Mouse (Mus musculus) natural killer cell, adult 2 months (primary cell): ENCODE results near the gene Olfr995.

Source experiments
- DNase-seq, 2 experiments: peaks; one replicate each; pipeline ENCODE4 v3.0.0; 2022; ENCODE audit warnings: low spot score in 2 of 2

Olfr995 gene

DNA sequence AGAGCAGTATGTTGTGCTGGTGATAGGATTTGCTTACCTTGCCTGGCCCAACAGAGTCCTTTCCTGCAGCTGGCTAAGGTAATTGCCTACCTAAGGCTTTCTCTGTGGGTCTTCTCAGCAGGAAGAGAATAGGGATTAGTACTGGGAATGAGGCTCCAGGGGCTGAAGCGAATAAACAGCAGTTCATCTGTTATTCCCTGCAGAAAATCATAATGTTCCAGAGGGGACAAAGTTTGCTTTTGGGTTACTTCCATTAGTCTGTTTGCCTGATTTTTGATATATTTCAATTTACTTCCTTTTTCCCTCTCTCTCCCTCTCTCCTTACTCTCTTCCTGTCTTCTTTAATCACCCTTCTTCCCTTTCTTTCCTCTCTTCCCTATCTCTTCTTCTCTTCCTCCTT, at the start of gene Olfr995:
TSS of gene Olfr995 (minus strand) at position 101 of the 400 bp plus-strand sequence.
- DNase-seq, result no peak

DNA sequence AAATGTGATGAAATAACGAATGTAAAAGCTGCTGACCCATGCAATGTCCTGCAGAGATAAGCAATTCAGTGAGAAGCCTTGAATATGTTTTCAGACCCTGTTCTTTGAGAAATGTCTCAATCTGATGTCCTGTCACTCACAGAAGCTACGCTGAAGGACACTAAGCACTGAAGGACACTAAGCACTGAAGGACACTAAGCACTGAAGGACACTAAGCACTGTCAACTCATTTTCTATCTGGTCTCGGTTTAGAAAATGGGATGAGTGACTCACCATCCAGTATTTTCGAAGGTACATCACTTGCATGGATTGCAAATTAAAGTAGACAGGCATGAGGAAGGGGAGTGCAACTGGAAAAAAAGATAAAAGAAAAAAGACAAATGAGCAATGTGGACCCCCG, 47.0 kb upstream of the Olfr995 start:
- no peak for DNase-seq

DNA sequence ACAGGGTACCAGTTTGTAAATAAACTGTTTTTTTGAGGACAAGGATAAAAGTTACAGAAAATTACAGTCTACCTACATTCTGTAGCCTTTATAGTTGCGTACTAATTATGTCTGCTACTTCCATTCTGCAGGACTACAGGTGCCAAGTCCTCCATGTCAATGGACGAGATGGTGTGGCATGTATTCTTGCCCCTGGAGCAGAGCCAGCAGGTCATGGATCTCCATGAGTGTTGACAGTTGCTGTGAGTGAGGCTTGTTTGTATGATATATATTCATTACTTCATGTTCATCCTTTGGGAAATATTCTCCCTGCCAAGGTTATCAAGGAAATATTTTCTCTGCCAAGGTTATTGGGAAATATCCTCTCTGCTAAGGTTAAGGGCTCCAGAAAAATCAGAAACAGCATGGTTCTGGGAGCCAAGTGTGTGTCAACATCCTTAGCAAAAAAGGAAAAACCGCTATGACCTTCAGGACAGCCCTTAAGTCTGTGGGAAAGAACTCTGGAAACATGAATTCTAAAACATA, 23.4 kb upstream of the Olfr995 start:
- no peak for DNase-seq

DNA sequence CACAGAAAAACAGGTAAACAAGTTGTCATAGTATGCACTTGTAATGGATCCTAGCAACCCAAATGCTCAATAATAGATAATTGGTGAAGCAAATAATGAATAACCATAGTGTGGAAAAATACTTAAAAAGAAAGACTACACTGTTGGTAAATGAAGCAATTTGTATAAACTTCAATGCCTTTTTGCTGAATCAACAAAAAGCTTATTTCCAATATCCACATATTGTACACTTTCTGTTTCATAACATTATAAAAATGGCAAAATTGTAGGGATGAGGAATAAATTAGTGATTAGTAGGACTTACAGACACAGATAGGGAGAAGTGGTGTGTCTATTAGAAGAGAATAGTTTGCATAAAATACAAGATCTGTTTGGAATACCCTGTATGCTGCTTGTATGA, 893 bp downstream of the Olfr995 start:
- no peak for DNase-seq

DNA sequence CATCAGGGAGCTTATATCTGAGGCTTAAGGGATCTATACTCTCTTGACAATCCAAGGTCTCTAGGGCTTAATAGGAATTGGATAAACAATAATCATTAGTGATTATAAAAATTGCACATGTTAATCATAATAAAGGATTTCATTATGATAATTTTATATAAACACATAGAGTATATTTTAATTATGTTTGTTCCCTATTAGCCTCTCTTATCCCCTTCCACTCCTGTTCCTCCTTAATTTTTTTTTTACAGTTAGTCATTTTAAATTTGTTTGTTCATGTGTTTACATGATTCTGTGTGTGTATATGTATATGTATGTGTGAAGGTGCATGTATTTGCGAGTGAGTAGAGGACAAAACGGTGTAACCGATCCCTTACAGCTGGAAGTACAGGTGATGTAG, 7.1 kb downstream of the Olfr995 start, which contains the start of gene Olfr994:
TSS of gene Olfr994 (minus strand) at position 101 of the 400 bp plus-strand sequence.
- no peak for DNase-seq

DNA sequence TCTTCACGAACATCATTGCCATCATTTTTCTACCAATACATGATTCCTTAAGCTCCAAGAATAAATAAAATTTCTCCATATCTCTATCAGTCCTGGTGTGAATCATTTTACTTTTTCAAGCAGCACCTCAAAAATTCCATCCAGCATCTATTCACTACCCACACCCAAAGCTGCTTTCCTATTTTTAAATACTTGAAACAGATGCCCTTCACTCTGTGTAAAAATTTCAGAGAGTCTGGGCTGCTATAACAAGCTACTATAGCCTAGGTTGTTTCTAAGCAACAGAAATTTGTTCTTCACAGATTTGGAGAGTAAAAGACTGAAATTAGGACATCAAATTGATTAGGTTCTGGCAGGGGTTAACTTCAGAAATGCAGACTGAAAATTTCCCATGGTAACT, 17.5 kb downstream of the Olfr995 start:
- no peak for DNase-seq

DNA sequence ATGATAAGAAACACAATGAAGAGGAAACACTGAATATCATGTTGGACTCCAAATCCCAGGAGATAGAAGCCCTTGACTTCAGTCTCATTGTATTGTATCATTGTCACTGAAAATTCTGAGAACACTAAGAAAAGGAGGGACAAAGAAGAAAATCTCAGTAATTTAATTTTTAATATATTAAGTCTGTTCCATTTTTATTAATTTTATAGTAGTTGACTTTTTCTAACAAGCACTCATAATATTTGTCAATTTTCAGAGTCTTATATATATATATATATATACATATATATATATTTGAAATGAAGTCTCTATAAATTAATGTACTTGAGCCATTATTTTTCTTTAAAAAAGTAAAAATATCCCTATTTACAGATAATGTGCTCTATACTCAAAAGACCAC, 28.7 kb downstream of the Olfr995 start, which contains the start of gene Olfr993:
TSS of gene Olfr993 (minus strand) at position 101 of the 400 bp plus-strand sequence.
- DNase-seq, result no peak

DNA sequence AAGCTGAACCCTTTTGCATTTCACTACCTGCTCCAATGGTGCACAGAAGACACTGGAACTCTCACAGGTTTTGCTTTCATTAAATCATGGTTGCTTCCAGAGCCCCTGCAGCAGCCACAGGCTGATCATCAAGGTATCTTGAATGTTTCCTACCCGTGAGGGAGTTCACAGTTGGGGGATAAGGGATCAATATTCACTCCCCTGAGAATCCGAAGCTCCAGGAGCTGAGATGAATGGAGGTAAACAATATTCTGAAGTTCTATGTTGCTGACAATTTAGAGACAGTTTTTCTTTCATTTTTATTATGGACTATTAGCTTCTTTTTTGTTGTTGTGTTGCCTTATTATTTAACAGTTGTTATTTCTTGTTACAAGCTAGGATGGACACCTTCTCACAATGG, 34.1 kb downstream of the Olfr995 start, which contains the start of gene Olfr992:
TSS of gene Olfr992 (minus strand) at position 101 of the 400 bp plus-strand sequence.
- no peak for DNase-seq
